8 mouse cellular contexts compared by ENCODE assay signal in genomic region chr10:61380186-61380585, GRCm38 (mm10). TPM values are rescaled to one million over a fixed set of nuclear protein-coding genes. Genes with fewer than 3 reads are reported as not detected.
DNase-seq lines count a peak whose midpoint lies in the region; ATAC-seq lines count a peak whose summit lies in the region.

No protein-coding gene starts in this region.

- peak overlapping the region; percentile 4; the same call in 1 of the 2 replicates for H3K4me3 ChIP-seq in kidney, embryonic 14.5 days (ENCODE audit: low read length)
- H3K4me3 ChIP-seq in hindbrain, embryonic 16.5 days (ENCODE audit: low read length), result peak overlapping the region; percentile 79
- H3K4me3 ChIP-seq in lung, embryonic 15.5 days, result peak overlapping the region; percentile 65

- ATAC-seq in kidney, embryonic 14.5 days (ENCODE audit: low FRiP score, low TSS enrichment), result no peak
- ATAC-seq in hindbrain, embryonic 16.5 days, result peak; percentile 18
- 0 out of 2 replicates have a peak, but pooled peaks have one; percentile 16 for ATAC-seq in lung, embryonic 15.5 days (ENCODE audit: borderline replicate concordance, extremely low read depth, low FRiP score, low TSS enrichment)

- DNase-seq in kidney, adult 8-10 months, result no peak
- DNase-seq in gastrocnemius, adult 18-20 months (ENCODE audit: low spot score), result peak; percentile 58
- DNase-seq in testis, postnatal 10 days (ENCODE audit: low spot score), result peak; percentile 62
- no peak for DNase-seq in urinary bladder, postnatal 4 days (ENCODE audit: low spot score in 2 of 2)
- no peak for DNase-seq in layer of hippocampus, postnatal 25 days (ENCODE audit: extremely low spot score in 1 of 2, low spot score in 1 of 2)

- peak overlapping the region; percentile 83 for H3K4me2 ChIP-seq in kidney, embryonic 14.5 days (replicated peaks; ENCODE audit: low read depth, low read length)
- H3K4me2 ChIP-seq in hindbrain, embryonic 16.5 days (ENCODE audit: low read length), result peak overlapping the region; percentile 85
- H3K4me2 ChIP-seq in lung, embryonic 15.5 days, result peak overlapping the region; percentile 93

- no peaks in the 10 kb centered on the region for H3K9me3 ChIP-seq in kidney, embryonic 14.5 days (ENCODE audit: control insufficient read depth, low read length)
- no peaks in the 10 kb centered on the region for H3K9me3 ChIP-seq in hindbrain, embryonic 16.5 days (ENCODE audit: control insufficient read depth, low read length)
- H3K9me3 ChIP-seq in lung, embryonic 15.5 days, result no peaks in the 10 kb centered on the region

- H3K27ac ChIP-seq in kidney, embryonic 14.5 days (ENCODE audit: low read depth, low read length), result 0 out of 2 replicates have a peak overlapping the region, but pooled peaks have one; percentile 42
- H3K27ac ChIP-seq in hindbrain, embryonic 16.5 days (ENCODE audit: low read depth, low read length), result peak overlapping the region; percentile 18
- peak overlapping the region; percentile 52 for H3K27ac ChIP-seq in lung, embryonic 15.5 days

- 19% methylated on average over 9 of the region's 9 CpGs for WGBS in kidney, embryonic 14.5 days
- 9% methylated on average over 9 of the region's 9 CpGs for WGBS in hindbrain, embryonic 16.5 days
- WGBS in lung, embryonic 15.5 days, result 16% methylated on average over 9 of the region's 9 CpGs

- H3K4me1 ChIP-seq in kidney, embryonic 14.5 days (ENCODE audit: control insufficient read depth, insufficient read depth, low read length), result peaks cover 38% of the 10 kb centered on the region
- H3K4me1 ChIP-seq in hindbrain, embryonic 16.5 days (ENCODE audit: control insufficient read depth, insufficient read depth, low read depth, low read length), result peaks cover 33% of the 10 kb centered on the region
- peaks cover 69% of the 10 kb centered on the region for H3K4me1 ChIP-seq in lung, embryonic 15.5 days

- H3K9ac ChIP-seq in kidney, embryonic 14.5 days (ENCODE audit: low read depth, low read length), result peak overlapping the region; percentile 18; the same call in 1 of the 2 replicates
- peak overlapping the region; percentile 23 for H3K9ac ChIP-seq in hindbrain, embryonic 16.5 days (ENCODE audit: low read depth, low read length)
- no peak overlapping the region; the same call in 1 of the 2 replicates for H3K9ac ChIP-seq in lung, embryonic 15.5 days

- H3K27me3 ChIP-seq in kidney, embryonic 14.5 days (ENCODE audit: control insufficient read depth, insufficient read depth, low read length), result no peaks in the 10 kb centered on the region
- H3K27me3 ChIP-seq in hindbrain, embryonic 16.5 days (replicated peaks; ENCODE audit: control insufficient read depth, insufficient read depth, low read length), result no peaks in the 10 kb centered on the region
- no peaks in the 10 kb centered on the region for H3K27me3 ChIP-seq in lung, embryonic 15.5 days

- no peaks in the 10 kb centered on the region for H3K36me3 ChIP-seq in kidney, embryonic 14.5 days (ENCODE audit: control insufficient read depth, insufficient read depth, low read length)
- no peaks in the 10 kb centered on the region for H3K36me3 ChIP-seq in hindbrain, embryonic 16.5 days (ENCODE audit: control insufficient read depth, insufficient read depth, low read length)
- no peaks in the 10 kb centered on the region for H3K36me3 ChIP-seq in lung, embryonic 15.5 days

RNA-seq across cellular contexts. Expression of gene Pald1, which starts 3.1 kb away (rescaled TPM):
- 14.9 and 25.5 TPM in 2 replicates for polyA plus RNA-seq in kidney, embryonic 14.5 days (2014; fragmentation: Nextera tagmentation; extraction: Ambion mirVana)
- total RNA-seq in gastrocnemius, adult 18-20 months (2021), result 1 to 10 TPM; 5.1 to 6.3 TPM
- 26.9 and 30.6 TPM in 2 replicates for polyA plus RNA-seq in hindbrain, embryonic 16.5 days (2015; fragmentation: Nextera tagmentation; extraction: Ambion mirVana)
- 47.5 and 48.1 TPM in 2 replicates for polyA plus RNA-seq in lung, embryonic 15.5 days (2015; fragmentation: Nextera tagmentation; extraction: Ambion mirVana)
- total RNA-seq in layer of hippocampus, postnatal 25 days (2021), result 10 to 100 TPM; 15.2 to 20.0 TPM

RNA-seq across cellular contexts. Expression of gene Nodal, which starts 37.6 kb away (rescaled TPM):
- polyA plus RNA-seq in kidney, embryonic 14.5 days (2014; fragmentation: Nextera tagmentation; extraction: Ambion mirVana), result 0.30 and 0.44 TPM in 2 replicates
- under 1 TPM; 0.09 to 0.11 TPM for total RNA-seq in gastrocnemius, adult 18-20 months (2021)
- 0.24 and 0.56 TPM in 2 replicates for polyA plus RNA-seq in hindbrain, embryonic 16.5 days (2015; fragmentation: Nextera tagmentation; extraction: Ambion mirVana)
- 0.09 TPM in 1 of 2 replicates, not detected in the other for polyA plus RNA-seq in lung, embryonic 15.5 days (2015; fragmentation: Nextera tagmentation; extraction: Ambion mirVana)
- total RNA-seq in layer of hippocampus, postnatal 25 days (2021), result under 1 TPM; 0.25 to 0.28 TPM

Comparison
In these comparisons a context has a peak if more than half of its experiments do, and no peak if none do; other contexts are left out.
1. H3K4me3 ChIP-seq: peak in every context shown above with its lines; median percentile 79 in hindbrain, embryonic 16.5 days; 65 in lung, embryonic 15.5 days; 4 in kidney, embryonic 14.5 days.
2. DNase-seq: peak in gastrocnemius, adult 18-20 months (single experiment) and testis, postnatal 10 days (single experiment); none in kidney, adult 8-10 months (0 of 2), urinary bladder, postnatal 4 days (0 of 2) and layer of hippocampus, postnatal 25 days (0 of 2).
3. Peak in every context shown above with its lines, with median percentiles within 50 percentile points of each other: H3K27ac ChIP-seq and H3K4me2 ChIP-seq.